Mouse (Mus musculus) cerebellum, adult 2 months (tissue): ENCODE results near the gene D330020A13Rik.

Experiments
- CTCF ChIP-seq: fragments of 200-500 bp; IDR thresholded peaks from 2 replicates; pipeline ENCODE4 v1.5.1; 2011; ENCODE audit warnings: low read depth, mild to moderate bottlenecking, control low read depth, low read length, moderate library complexity, borderline replicate concordance; ENCODE audit not compliant: insufficient read depth
- POLR2A ChIP-seq: fragments of 200-500 bp; IDR thresholded peaks from 2 replicates; pipeline ENCODE4 v1.6.1; 2011; ENCODE audit warnings: low read length, control low read depth, borderline replicate concordance; ENCODE audit not compliant: insufficient read depth

- TF ChIP-seq POLR2A = no peak
- TF ChIP-seq CTCF = no peak
These were observed 18.9 kb upstream of the D330020A13Rik start for GRCm38 (mm10) chr6:120275301-120275700.
